Mouse (Mus musculus): ENCODE data around the gene 3110082I17Rik. TPM values are rescaled to one million over a fixed set of nuclear protein-coding genes. Genes with fewer than 3 reads are reported as not detected.

The 3110082I17Rik gene
- polyA plus RNA-seq (2012; rRNA removed): 11.4 and 12.3 TPM in 2 replicates

DNA sequence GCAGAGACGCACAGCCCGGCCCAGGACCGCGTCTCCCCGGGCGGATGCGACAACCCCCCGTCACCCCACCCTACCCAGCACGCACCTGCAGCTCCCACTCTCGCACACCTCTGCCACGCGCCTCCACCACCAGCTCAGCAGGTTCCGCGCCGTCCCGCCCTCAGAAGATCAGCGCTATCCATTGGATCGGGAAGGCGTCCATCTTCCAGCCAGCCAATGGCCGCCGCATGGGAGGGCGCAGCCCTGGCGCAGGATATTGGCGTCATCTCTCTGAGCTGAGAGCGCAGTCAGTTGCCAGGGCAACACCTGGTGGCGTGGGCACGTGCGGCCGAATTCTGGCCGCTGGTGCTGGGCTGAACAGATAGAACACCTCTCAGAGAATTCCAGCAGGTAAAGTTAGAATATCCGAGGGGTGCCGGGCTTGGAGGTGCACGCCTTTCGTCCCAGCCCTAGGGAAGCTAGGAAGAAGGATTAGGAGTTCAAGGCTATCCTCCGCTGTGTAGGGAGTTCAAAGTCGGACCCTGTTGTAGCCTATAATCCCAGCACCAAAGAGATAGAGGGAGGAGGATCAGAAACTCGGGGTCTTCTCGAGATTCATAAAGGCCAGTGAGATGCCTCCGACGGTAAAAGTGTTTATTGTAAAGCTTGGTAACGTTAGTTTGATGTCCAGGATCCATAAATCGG is at the start of gene 3110082I17Rik:
Gene 3110082I17Rik, minus strand, starts transcription at position 144 of the 684 bp plus-strand sequence.

DNA sequence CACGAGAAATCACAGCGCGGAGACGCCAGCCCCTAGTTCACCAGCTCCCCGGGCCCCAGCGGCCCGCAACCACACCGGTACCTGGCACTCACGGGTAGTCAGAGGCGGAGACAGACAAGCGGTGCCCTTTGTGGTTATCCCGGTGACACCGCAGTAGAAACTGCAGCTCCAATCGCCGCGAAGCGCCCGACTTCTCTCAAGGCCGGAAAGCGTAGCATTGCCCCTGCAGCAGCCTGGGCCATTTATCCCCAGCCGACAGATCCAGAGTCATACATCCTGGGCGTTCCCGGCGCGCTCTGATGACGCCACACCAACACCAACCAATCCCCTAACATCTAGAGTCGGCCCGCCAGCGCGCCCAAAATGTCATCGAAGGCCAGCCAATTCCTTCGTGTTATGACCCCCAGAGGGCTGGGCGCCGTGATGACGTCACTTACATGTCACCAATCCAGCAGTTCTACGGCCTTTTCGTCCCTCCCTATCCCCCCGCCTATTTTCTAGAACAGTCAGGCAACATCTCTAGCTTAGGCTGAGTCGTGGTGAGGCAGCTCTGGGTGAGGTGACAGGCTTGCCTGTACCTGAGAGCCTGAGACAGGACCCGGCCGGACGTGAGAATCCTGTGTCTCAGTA is 24.0 kb upstream of the 3110082I17Rik start, which contains the start of gene Zfand2a:
Gene Zfand2a, minus strand, starts transcription at position 365 of the 630 bp plus-strand sequence.

DNA sequence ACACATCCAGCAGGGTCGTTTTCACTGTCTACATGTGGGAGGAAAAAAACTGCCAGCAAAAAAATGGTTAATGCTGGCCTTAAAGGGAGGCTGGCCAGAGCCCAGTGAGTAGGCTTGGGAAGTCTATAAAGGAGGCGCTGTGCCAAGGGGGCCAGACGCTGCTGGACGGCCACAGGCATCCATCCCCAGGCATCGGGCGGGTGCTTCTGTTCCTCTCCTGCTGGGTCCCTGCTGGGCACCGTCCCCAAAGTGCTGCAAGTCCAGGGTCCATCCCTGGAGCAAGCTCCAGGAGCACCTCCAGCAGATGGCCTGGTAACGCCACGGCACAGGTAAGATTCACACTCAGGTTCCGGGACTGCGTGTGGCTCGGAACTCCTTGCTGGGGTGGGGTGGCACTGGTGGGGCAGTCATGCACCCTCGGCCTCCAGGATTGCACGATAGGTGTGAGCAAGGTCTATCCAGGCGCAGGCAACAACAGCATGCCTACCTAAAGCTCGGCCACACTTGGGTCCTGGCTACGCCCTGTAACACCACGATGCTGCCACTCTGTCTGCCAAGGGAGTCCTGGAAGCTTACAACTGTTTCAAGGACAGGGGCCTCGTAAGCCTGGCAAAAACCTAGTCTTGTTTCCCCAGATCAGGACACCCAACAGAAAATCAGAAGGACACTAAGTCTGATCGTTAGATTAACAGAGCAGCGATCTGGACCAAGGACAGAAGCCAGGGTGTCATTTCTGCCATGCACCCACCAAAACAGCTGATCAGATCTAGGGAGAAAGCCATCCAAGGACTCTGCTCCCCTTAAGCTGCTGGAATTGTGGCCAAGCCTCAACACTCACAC is 37.1 kb downstream of the 3110082I17Rik start, which contains the start of gene Gper1:
Gene Gper1, plus strand, starts transcription at position 126 of the 840 bp plus-strand sequence.

DNA sequence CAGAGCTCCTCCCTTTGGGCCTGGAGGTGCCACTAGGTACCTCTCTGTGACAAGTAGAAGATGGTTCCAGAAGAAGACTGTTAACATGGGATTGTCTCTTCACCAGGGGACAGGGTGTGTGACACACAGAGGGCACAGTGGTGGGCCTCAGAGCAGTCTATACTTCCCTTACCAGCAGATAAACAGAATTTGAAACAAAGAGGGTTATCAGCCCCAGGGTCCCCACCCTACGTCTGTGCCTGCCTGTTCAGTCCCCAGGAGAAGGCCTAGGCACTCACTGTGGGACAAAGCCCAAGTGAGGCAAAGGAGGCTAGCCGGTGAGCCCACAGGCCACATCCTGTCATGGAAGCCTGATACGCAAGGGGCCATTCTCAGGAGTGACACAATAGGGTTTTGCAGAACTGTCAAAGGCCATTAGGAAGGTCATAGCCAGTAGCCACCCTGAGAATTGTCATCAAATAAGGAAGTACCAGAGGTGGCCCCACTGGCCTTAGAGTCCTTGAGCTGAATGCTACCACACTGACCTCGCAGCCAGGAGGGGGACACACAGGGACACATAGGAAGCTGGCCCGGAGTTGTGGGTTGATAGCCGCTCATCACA is 55.4 kb downstream of the 3110082I17Rik start, which contains the start of gene C130050O18Rik:
Gene C130050O18Rik, plus strand, starts transcription at position 480 of the 601 bp plus-strand sequence.

DNA sequence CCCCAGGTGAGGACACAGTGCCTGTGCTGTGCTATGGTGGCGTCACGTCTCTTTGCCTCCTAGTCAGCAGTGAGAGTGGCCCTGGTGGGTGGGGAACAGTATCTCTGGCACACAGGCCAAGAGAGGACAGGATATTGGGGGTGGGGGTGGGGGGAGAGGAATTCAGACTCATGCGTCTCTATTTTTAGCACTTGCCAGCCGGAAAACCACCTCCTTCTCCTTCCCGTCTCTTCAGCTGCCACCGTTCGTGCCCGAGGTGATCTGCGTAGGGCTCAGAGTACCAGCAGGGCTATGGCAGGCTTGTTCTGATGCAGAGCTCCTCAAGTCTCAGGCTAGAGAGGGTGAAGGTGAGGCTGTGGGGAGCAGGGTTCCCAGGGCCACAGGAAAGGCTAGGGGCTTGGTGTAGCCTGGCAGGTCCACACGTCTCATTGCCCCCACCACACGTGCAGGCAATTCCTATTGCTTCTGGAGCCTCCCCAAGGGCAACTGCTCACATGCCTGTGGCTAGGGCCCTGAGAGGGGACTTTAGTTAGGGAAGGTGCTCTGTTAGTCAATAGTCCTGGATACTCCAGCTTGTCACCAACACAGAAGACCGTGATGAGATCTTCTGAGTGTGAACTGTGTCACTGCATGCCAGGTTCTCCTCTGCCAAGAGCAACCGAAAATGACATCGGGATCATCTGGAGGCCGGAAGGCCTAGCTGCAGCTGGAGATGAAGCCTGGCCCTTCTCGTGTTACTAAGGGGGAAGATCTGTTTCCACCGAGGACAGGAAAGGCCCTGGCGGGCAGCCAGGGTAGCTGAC is 82.7 kb downstream of the 3110082I17Rik start, which contains the start of gene Gpr146:
Gene Gpr146, plus strand, starts transcription at position 230 of the 803 bp plus-strand sequence.

DNA sequence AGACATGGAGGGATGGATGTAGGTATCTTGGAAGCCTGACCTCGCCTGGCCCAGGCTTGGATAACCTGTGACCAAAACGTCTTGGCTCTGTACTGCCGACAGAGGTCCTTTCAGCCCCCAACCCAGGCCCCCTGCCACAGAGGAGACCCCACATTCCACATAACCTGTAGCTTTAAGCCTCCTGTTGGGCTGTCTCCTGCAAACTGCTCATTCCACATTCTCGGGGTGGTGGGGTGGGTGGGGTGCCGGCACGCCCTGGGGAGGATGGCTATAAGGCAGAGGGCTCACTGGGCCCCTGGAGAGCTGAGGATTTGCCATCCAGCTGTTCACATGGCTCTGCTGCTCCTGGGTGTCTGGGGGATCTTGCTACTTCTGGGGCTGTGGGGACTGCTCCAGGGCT is 108.0 kb downstream of the 3110082I17Rik start, which contains the start of gene Cyp2w1:
Gene Cyp2w1, plus strand, starts transcription at position 301 of the 400 bp plus-strand sequence.

DNA sequence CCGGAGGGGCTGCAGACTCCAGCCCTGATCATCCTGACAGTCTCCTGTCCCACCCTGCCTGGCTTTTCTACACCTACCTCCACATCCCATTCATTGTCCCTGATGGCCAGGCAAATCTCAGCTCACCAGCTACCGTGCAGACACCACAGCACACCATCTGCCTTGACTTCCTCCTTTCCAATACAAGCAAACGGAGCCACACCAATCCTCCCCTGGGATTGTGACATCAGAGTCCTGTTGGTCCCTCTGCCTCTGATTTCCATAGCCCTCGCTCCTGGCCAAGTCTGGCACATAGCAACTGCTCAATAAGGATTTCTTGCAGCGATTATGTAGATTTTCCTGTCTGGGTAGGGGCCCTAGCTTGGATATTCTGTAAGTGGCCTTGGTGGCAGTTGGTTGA is 109.2 kb downstream of the 3110082I17Rik start, which contains the start of gene Cox19:
Gene Cox19, minus strand, starts transcription at position 285 of the 400 bp plus-strand sequence.

DNA sequence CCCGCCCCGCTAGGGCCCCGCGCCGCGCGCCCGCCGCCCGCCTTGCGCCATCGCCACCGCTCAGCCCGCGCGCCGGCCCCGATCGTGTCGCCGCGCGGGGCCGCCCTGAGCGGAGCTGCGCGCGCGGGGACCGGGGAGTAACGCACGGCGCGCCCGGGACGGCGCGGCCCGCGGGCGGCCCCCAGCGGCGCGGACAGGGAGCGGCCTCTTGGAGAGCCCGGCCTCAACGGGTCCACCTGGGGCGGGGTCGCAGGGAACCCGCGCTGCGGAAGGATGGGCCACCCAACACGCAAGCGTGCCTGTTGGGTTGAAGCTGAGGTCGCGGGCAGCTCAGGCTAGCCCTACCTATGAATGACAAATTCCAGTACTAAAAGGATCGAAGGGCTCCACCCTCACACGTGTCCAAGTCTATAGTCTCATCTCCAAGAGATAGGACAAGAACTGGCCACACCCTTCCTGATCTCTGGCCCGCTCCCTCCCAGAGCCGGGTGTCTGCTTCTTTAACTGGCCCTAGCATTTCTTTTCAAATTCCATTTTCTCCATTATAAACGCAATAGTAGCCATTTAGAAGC is 134.8 kb downstream of the 3110082I17Rik start, which contains the start of gene Adap1:
Gene Adap1, minus strand, starts transcription at position 228 of the 572 bp plus-strand sequence.

Other genes with a start within 250 kb of the 3110082I17Rik start
- gene Get4, start 208.2 kb downstream of the 3110082I17Rik start, polyA plus RNA-seq (2012; rRNA removed): 101 and 108 TPM in 2 replicates
- gene Adap1, start 134.9 kb downstream of the 3110082I17Rik start, polyA plus RNA-seq (2012; rRNA removed): 118 and 121 TPM in 2 replicates
- gene Cox19, start 109.1 kb downstream of the 3110082I17Rik start, polyA plus RNA-seq (2012; rRNA removed): 106 and 111 TPM in 2 replicates
- not detected in 2 replicates for gene Cyp2w1, start 107.9 kb downstream of the 3110082I17Rik start, polyA plus RNA-seq (2012; rRNA removed)
- gene Gpr146, start 82.8 kb downstream of the 3110082I17Rik start, polyA plus RNA-seq (2012; rRNA removed): 1.7 and 2.0 TPM in 2 replicates
- gene C130050O18Rik, start 55.2 kb downstream of the 3110082I17Rik start, polyA plus RNA-seq (2012; rRNA removed): 0.13 and 0.82 TPM in 2 replicates
- 4.5 and 4.6 TPM in 2 replicates for gene Gper1, start 37.4 kb downstream of the 3110082I17Rik start, polyA plus RNA-seq (2012; rRNA removed)
- gene Zfand2a, start 24.0 kb upstream of the 3110082I17Rik start, polyA plus RNA-seq (2012; rRNA removed): 31.8 and 32.5 TPM in 2 replicates
- gene Uncx, start 83.0 kb upstream of the 3110082I17Rik start, polyA plus RNA-seq (2012; rRNA removed): 7.3 and 9.3 TPM in 2 replicates

All from central nervous system, embryonic 18 days (tissue).